In the genomic region with DNA sequence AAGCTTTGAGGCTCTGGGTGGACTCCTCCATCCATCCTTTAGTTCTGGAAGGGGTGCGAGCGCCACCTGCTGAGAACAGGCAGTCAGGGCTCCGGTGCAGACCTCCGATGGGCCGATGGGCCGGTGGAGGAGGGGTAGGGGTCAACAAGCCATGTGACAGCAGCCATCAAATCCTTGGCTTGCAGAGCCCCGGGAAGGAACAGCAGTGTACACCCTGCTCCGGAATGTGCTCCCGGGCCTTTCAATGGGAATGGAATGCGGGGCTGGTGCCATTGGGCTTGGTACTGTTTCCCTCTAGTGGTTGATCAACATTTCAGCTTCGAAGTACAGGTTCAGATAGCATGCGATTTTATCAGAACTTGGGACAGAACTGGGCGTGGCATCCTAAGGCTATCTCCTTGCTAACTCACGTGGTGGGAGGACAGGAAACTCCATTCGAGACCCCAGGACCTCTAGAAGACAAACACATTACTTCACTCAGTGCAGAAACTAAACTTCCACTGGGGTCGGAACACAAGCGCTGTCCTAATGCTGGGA, we compare ENCODE assay signal across 8 mouse cellular contexts.
DNase-seq lines count a peak whose midpoint lies in the region; ATAC-seq and TF ChIP-seq lines count a peak whose summit lies in the region.

No protein-coding gene starts in this region.

- WGBS in forebrain, embryonic 13.5 days, result 14% methylated on average over 17 of the region's 17 CpGs
- WGBS in liver, embryonic 16.5 days (ENCODE audit: insufficient replicate concordance), result 5% methylated on average over 17 of the region's 17 CpGs
- WGBS in neural tube, embryonic 15.5 days, result 18% methylated on average over 17 of the region's 17 CpGs

- intact Hi-C loops in heart, postnatal 10 days (cut with DNase I), result loop anchor here (1.0 kb wide), 2 partner anchors 18 to 237 kb away; no protein-coding TSS in a partner anchor

- H3K79me2 ChIP-seq in CH12.LX (replicated peaks; ENCODE audit: control insufficient read depth, extremely low read depth, insufficient read depth, poor library complexity, severe bottlenecking), result no peaks in the 10 kb centered on the region

- TF ChIP-seq RAD21 in CH12.LX (IDR thresholded peaks at IDR 0.05; ENCODE audit: low read depth, low read length), result peak; percentile 80

- H3K4me2 ChIP-seq in CH12.LX (ENCODE audit: insufficient read depth, low read depth, poor library complexity, severe bottlenecking), result peak overlapping the region; percentile 88
- H3K4me2 ChIP-seq in forebrain, embryonic 13.5 days, result peak overlapping the region; percentile 62
- H3K4me2 ChIP-seq in liver, embryonic 16.5 days (ENCODE audit: low read depth, low read length), result peak overlapping the region; percentile 60
- peak overlapping the region; percentile 69 for H3K4me2 ChIP-seq in neural tube, embryonic 15.5 days

- H3K9ac ChIP-seq in CH12.LX (ENCODE audit: insufficient read depth, low read depth), result 0 out of 2 replicates have a peak overlapping the region, but pooled peaks have one; percentile 24
- no peak overlapping the region for H3K9ac ChIP-seq in forebrain, embryonic 13.5 days
- no peak overlapping the region for H3K9ac ChIP-seq in liver, embryonic 16.5 days (ENCODE audit: low read depth, low read length)
- peak overlapping the region; percentile 24; the same call in 1 of the 2 replicates for H3K9ac ChIP-seq in neural tube, embryonic 15.5 days (replicated peaks)

- in situ Hi-C loops in CH12.LX (cut with MboI; ENCODE audit: low pct_ligation_motif_present, low pct_unique_long_range_greater_than_20kb, low sequenced_read_pairs), result no loop called here

- TF ChIP-seq POLR2A in CH12.LX (IDR thresholded peaks at IDR 0.05; ENCODE audit: low read depth, low read length), result peak; percentile 47; the same call in 1 of the 2 replicates

- H3K27me3 ChIP-seq in CH12.LX (replicated peaks), result no peaks in the 10 kb centered on the region
- no peaks in the 10 kb centered on the region for H3K27me3 ChIP-seq in forebrain, embryonic 13.5 days
- H3K27me3 ChIP-seq in liver, embryonic 16.5 days (ENCODE audit: control insufficient read depth, insufficient read depth, low read depth, low read length), result no peaks in the 10 kb centered on the region
- no peaks in the 10 kb centered on the region for H3K27me3 ChIP-seq in neural tube, embryonic 15.5 days (replicated peaks)

- DNase-seq in CH12.LX (ENCODE audit: extremely low read depth), result peak; percentile 90
- DNase-seq in c-Kit-positive CD71-negative TER-119-negative erythroid progenitor cells, embryonic 14.5 days (ENCODE audit: low read depth), result peak; percentile 71
- DNase-seq in heart, postnatal 10 days, result peak; percentile 97 to 99
- DNase-seq in kidney, postnatal 4 days, result peak; percentile 99
- peak; percentile 82 for DNase-seq in testis, postnatal 14 days (ENCODE audit: low spot score)

- TF ChIP-seq CTCF in CH12.LX (conservative IDR thresholded peaks at IDR 0.05 in 1 of 2, IDR thresholded peaks at IDR 0.05 in 1 of 2; ENCODE audit: low read depth in 2 of 2, low read length in 2 of 2), result peak; percentile 31 to 87; a peak in 2 of 4 replicates

- H3K9me3 ChIP-seq in CH12.LX (replicated peaks; ENCODE audit: low read length), result no peaks in the 10 kb centered on the region
- no peaks in the 10 kb centered on the region for H3K9me3 ChIP-seq in forebrain, embryonic 13.5 days (replicated peaks)
- no peaks in the 10 kb centered on the region for H3K9me3 ChIP-seq in liver, embryonic 16.5 days (replicated peaks; ENCODE audit: control insufficient read depth, low read length)
- no peaks in the 10 kb centered on the region for H3K9me3 ChIP-seq in neural tube, embryonic 15.5 days (replicated peaks)

- peak; percentile 94 for ATAC-seq in forebrain, embryonic 13.5 days
- ATAC-seq in liver, embryonic 16.5 days (ENCODE audit: low read depth), result peak; percentile 91
- peak; percentile 91 for ATAC-seq in neural tube, embryonic 15.5 days (ENCODE audit: low FRiP score)

- peaks cover 7 to 37% of the 10 kb centered on the region in 2 experiments for H3K4me1 ChIP-seq in CH12.LX (ENCODE audit: control insufficient read depth in 1 of 2, insufficient read depth in 2 of 2)
- peaks cover 10% of the 10 kb centered on the region; the same call in 1 of the 2 replicates for H3K4me1 ChIP-seq in forebrain, embryonic 13.5 days
- H3K4me1 ChIP-seq in liver, embryonic 16.5 days (ENCODE audit: control insufficient read depth, low read depth, low read length), result peaks cover 2% of the 10 kb centered on the region; the same call in 1 of the 2 replicates
- H3K4me1 ChIP-seq in neural tube, embryonic 15.5 days, result peaks cover 8% of the 10 kb centered on the region

- H3K36me3 ChIP-seq in CH12.LX (replicated peaks in 1 of 2; ENCODE audit: control insufficient read depth in 1 of 2, insufficient read depth in 1 of 2, low read length in 1 of 2), result no peaks in the 10 kb centered on the region
- H3K36me3 ChIP-seq in forebrain, embryonic 13.5 days (ENCODE audit: poor library complexity, severe bottlenecking), result no peaks in the 10 kb centered on the region
- no peaks in the 10 kb centered on the region for H3K36me3 ChIP-seq in liver, embryonic 16.5 days (ENCODE audit: control insufficient read depth, insufficient read depth)
- H3K36me3 ChIP-seq in neural tube, embryonic 15.5 days, result no peaks in the 10 kb centered on the region

- no peak overlapping the region for H3K27ac ChIP-seq in CH12.LX (ENCODE audit: insufficient read depth, low read depth)
- H3K27ac ChIP-seq in forebrain, embryonic 13.5 days, result no peak overlapping the region
- H3K27ac ChIP-seq in liver, embryonic 16.5 days (ENCODE audit: low read length), result 0 out of 2 replicates have a peak overlapping the region, but pooled peaks have one; percentile 9
- no peak overlapping the region for H3K27ac ChIP-seq in neural tube, embryonic 15.5 days (replicated peaks)

- H3K4me3 ChIP-seq in CH12.LX (replicated peaks in 1 of 3; ENCODE audit: low read depth in 2 of 3, low read length in 2 of 3, poor library complexity in 1 of 3), result peak overlapping the region; percentile 46 to 61 (median 57)
- peak overlapping the region; percentile 27 for H3K4me3 ChIP-seq in forebrain, embryonic 13.5 days
- H3K4me3 ChIP-seq in liver, embryonic 16.5 days (ENCODE audit: low read depth, low read length), result peak overlapping the region; percentile 48
- H3K4me3 ChIP-seq in neural tube, embryonic 15.5 days (replicated peaks), result peak overlapping the region; percentile 35

- dilution Hi-C loops in CH12.LX (cut with MboI; ENCODE audit: extremely low pct_ligation_motif_present, extremely low pct_unique_long_range_greater_than_20kb, low sequenced_read_pairs), result loop anchor here (25.0 kb wide), 1 partner anchor 160 kb away; the partner anchor contains the start of gene Arhgap29

- no peak for TF ChIP-seq EP300 in CH12.LX (IDR thresholded peaks at IDR 0.05; ENCODE audit: low read length)

TF ChIP-seq in CH12.LX, 34 proteins besides CTCF, POLR2A, EP300 and RAD21:
- TF ChIP-seq MAZ (IDR thresholded peaks at IDR 0.05; ENCODE audit: low read depth, low read length) (peak; percentile 58; the same call in 1 of the 2 replicates), CHD2 (IDR thresholded peaks at IDR 0.05; ENCODE audit: low read length) (peak; percentile 91), TCF12 (IDR thresholded peaks at IDR 0.05; ENCODE audit: low read depth, low read length) (peak; percentile 75), JUND (conservative IDR thresholded peaks at IDR 0.05; ENCODE audit: low read depth, low read length) (no peak), IRF4 (IDR thresholded peaks at IDR 0.05; ENCODE audit: low read depth, low read length) (no peak; the same call in 1 of the 2 replicates), SMC3 (IDR thresholded peaks at IDR 0.05; ENCODE audit: low read depth, low read length) (peak; percentile 92), ELF1 (IDR thresholded peaks at IDR 0.05; ENCODE audit: low read depth, low read length) (peak; percentile 49), SIN3A (IDR thresholded peaks at IDR 0.05; ENCODE audit: low read length) (peak; percentile 49; the same call in 1 of the 2 replicates), MXI1 (IDR thresholded peaks at IDR 0.05; ENCODE audit: low read depth, low read length) (peak; percentile 44; the same call in 1 of the 2 replicates), NRF1 (IDR thresholded peaks at IDR 0.05; ENCODE audit: low read depth, low read length) (no peak), E2F4 (IDR thresholded peaks at IDR 0.05; ENCODE audit: insufficient replicate concordance, low read depth, low read length) (no peak), BHLHE40 (IDR thresholded peaks at IDR 0.05; ENCODE audit: low read depth, low read length) (peak; percentile 21), KAT2A (IDR thresholded peaks at IDR 0.05; ENCODE audit: insufficient replicate concordance, low read length) (no peak), MEF2A (IDR thresholded peaks at IDR 0.05; ENCODE audit: borderline replicate concordance, low read depth, low read length) (peak; percentile 45; the same call in 1 of the 2 replicates), ETS1 (conservative IDR thresholded peaks at IDR 0.05; ENCODE audit: low read depth, low read length) (no peak), MAX (IDR thresholded peaks at IDR 0.05; ENCODE audit: low read length) (peak; percentile 64), NELFE (IDR thresholded peaks at IDR 0.05; ENCODE audit: low read depth, low read length) (peak; percentile 53; the same call in 1 of the 2 replicates), UBTF (IDR thresholded peaks at IDR 0.05; ENCODE audit: low read depth, low read length) (no peak), MYC (IDR thresholded peaks at IDR 0.05; ENCODE audit: low read depth, low read length) (peak; percentile 48), HCFC1 (IDR thresholded peaks at IDR 0.05; ENCODE audit: low read depth, low read length) (peak; percentile 41; the same call in 1 of the 2 replicates), ZKSCAN1 (IDR thresholded peaks at IDR 0.05; ENCODE audit: borderline replicate concordance, low read depth, low read length) (no peak), USF1 (IDR thresholded peaks at IDR 0.05; ENCODE audit: low read depth, low read length) (peak; percentile 79), ZNF384 (IDR thresholded peaks at IDR 0.05; ENCODE audit: low read depth, low read length) (no peak), ZC3H11A (IDR thresholded peaks at IDR 0.05; ENCODE audit: low read depth, low read length) (peak; percentile 61), USF2 (conservative IDR thresholded peaks at IDR 0.05; ENCODE audit: low read depth, low read length) (peak; percentile 45; the same call in 1 of the 2 replicates)
TF ChIP-seq in CH12.LX: peak in this region for 16.

Comparison
In these comparisons a context has a peak if more than half of its experiments do, and no peak if none do; other contexts are left out.
1. H3K9ac ChIP-seq: peak in CH12.LX (single experiment) and neural tube, embryonic 15.5 days (single experiment); none in forebrain, embryonic 13.5 days (single experiment) and liver, embryonic 16.5 days (single experiment).
2. Peak in every context shown above with its lines, with median percentiles within 50 percentile points of each other: DNase-seq, H3K4me2 ChIP-seq, H3K4me3 ChIP-seq and ATAC-seq.